Mouse (Mus musculus) adrenal gland (tissue): ENCODE data around the gene Phf23.

Source experiments
- microRNA-seq, 2 experiments: library from miRNA; unstranded; fragments of <30 nt; microRNA quantifications; one replicate each; pipeline ENCODE4; 2019

The Phf23 gene

Small RNAs within 50 kb of the gene (microRNA-seq; reads per million reads assigned to microRNA genes)
- gene Gm44349: 0 reads per million in 2 experiments
- gene Mir324: 1,323 to 1,988 reads per million in 2 experiments
